Mouse (Mus musculus) splenic B cell, adult 2 months (primary cell): ENCODE results near the gene Espnl.

Experiments
- DNase-seq: peaks from one replicate; pipeline ENCODE4 v3.0.0-alpha.2; 2011; ENCODE audit warnings: low read depth, low spot score
- H3K27me3 ChIP-seq: 2 replicates; pipeline ENCODE4 v1.6.1; 2012; ENCODE audit warnings: mild to moderate bottlenecking, low read length, moderate library complexity, mixed read lengths; ENCODE audit not compliant: control insufficient read depth, poor library complexity, insufficient read depth, severe bottlenecking
- H3K36me3 ChIP-seq: 2 replicates; pipeline ENCODE4 v1.6.1; 2012; ENCODE audit warnings: mild to moderate bottlenecking, low read length, moderate library complexity, mixed read lengths; ENCODE audit not compliant: control insufficient read depth, poor library complexity, insufficient read depth, severe bottlenecking

Gene Espnl

GRCm38 (mm10) chr1:91321760-91322438, at the start of gene Espnl:
TSS of gene Espnl (plus strand) at chr1:91322075.
- no peak for DNase-seq
- Histone ChIP-seq H3K36me3 (no peaks in the 10 kb centered on the region), H3K27me3 (no peaks in the 10 kb centered on the region)

DNA sequence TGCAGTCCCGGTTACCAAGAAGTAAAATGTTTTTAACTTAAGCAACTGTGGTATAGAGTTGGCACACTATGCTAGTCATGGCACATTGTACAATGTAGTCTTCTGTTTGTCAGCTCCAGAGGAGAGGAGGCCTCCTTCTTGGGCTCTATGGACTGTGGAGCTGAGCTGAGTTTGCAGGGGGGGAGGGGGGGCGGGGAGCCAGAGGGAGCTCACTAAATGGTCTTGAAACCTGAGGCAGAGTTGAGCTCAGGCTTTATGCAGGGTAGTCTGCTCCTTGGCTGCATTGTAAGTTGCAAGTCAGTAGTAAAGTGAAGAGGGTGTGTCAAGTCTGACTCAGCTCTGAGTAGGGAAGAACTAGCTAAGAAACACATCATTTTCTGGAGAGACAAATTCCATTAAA, 49.6 kb upstream of the Espnl start:
- Histone ChIP-seq H3K27me3 (no peaks in the 10 kb centered on the region), H3K36me3 (peaks cover 3% of the 10 kb centered on the region; the same call in 1 of the 2 replicates)
- no peak for DNase-seq

DNA sequence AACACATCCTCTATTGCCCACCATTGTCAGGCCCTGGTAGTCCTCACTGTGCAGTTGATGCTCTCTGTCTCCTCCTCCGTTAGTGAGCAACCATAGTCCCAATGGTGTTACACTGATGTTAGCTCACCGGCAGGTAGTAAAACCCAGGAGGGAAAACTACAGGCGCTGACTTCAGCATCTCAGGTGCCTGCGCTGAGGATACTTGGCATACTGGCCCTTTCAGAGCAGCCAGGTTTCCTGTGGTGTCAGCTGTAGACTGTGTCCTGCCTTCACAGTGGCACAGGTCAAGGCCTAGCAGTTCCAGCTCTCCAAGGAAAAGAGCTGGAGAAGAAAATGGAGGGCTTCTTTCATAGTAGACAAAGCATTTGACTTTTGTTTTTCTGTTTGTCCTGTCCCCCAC, 45.3 kb upstream of the Espnl start:
- no peak for DNase-seq
- Histone ChIP-seq H3K27me3 (no peaks in the 10 kb centered on the region), H3K36me3 (peaks cover 3% of the 10 kb centered on the region; the same call in 1 of the 2 replicates)

GRCm38 (mm10) chr1:91277480-91277879, 44.4 kb upstream of the Espnl start:
- DNase-seq: no peak
- peaks cover 3% of the 10 kb centered on the region; the same call in 1 of the 2 replicates for H3K36me3 ChIP-seq
- H3K27me3 ChIP-seq: no peaks in the 10 kb centered on the region

GRCm38 (mm10) chr1:91278410-91279119, 43.3 kb upstream of the Espnl start:
- no peak for DNase-seq
- peaks cover 3% of the 10 kb centered on the region; the same call in 1 of the 2 replicates for H3K36me3 ChIP-seq
- H3K27me3 ChIP-seq: no peaks in the 10 kb centered on the region

DNA sequence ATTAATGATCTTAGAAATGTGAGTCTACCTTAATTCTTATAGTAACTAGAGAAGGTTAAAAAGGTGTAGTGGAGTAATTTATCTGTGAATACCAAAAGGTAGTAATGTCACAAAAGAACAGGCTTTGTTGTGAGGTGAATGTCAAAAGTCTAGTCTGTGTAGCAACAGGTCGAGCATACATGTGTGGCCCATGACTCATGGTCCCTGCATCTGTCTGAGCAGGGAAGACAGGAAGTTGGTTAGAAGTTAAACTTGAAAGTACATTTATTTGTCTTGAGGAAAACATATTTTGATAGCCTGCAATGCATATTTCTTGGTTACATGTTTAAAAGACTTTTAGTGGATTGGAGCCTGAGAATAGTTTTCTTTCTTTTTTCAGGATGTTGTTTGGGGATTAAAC, 42.7 kb upstream of the Espnl start:
- Histone ChIP-seq H3K36me3 (peaks cover 3% of the 10 kb centered on the region; the same call in 1 of the 2 replicates), H3K27me3 (no peaks in the 10 kb centered on the region)
- DNase-seq: no peak

- H3K27me3 ChIP-seq: no peaks in the 10 kb centered on the region
- DNase-seq: peak; percentile 22
- peaks cover 3% of the 10 kb centered on the region for H3K36me3 ChIP-seq
Measured at GRCm38 (mm10) chr1:91282582-91282981, 39.3 kb upstream of the Espnl start.

GRCm38 (mm10) chr1:91289375-91289774, 32.5 kb upstream of the Espnl start:
- Histone ChIP-seq H3K27me3 (no peaks in the 10 kb centered on the region), H3K36me3 (peaks cover 6% of the 10 kb centered on the region)
- no peak for DNase-seq

DNA sequence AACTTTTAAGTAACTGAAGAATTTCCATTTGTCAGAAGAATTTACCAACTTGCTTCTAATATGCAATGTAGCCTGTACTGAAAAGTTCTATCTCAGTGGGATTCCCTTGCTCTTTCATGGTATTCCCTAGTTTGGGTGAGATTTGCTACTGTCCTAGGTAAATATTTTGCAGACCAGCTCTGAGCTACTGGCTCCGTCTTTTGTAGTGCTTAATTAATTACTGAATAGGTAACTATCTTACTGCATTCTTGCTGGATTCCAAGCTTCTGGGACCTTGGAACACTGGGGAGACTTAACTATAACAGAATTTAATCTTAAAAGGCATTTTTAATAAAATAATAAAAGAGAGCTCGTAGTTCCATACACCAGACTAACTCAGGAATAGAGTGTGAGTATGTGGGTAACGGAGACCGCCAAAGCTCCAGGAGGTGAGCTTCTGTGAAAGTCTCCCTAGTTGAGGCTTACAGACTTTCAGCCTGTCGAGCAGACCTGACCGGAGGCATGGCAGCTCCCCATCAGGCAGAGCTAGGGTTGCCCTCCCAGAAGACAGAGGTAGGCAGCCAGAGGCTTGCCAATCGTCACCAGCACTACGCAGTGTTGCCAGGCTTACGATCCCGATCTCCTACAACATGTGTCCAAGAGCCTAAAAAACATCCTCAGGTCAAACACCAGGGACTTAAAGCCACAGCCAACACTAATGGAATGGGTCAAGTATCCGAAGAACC, 29.6 kb upstream of the Espnl start:
- no peak for DNase-seq
- H3K36me3 ChIP-seq: 0 out of 2 replicates have a peak, but pooled peaks cover 3% of the 10 kb centered on the region

DNA sequence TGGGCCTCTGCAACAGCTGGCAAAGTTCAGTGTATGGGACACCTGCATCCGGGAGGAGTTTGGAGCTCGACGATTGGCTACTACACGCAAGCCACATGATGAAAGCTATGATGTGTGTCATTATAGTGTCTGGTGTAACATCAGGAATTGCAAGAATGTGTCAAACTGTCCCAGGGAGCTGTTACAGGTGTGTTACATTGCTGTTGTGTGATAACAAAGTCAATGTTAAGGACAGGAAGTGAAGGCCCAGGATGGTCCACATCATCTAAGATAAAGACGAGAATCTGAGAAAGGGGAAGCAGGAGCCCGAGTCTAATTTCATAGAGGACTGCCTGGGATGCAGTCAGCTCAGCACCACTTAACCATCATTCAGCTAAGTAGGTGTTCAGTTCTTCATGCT, 26.3 kb upstream of the Espnl start:
- DNase-seq: no peak
- Histone ChIP-seq H3K36me3 (no peaks in the 10 kb centered on the region), H3K27me3 (no peaks in the 10 kb centered on the region)

More for the DNA sequence above, 29.6 kb upstream of the Espnl start:
- no peaks in the 10 kb centered on the region for H3K27me3 ChIP-seq

GRCm38 (mm10) chr1:91297799-91298744, 23.8 kb upstream of the Espnl start, which contains the start of gene Scly:
TSS of gene Scly (plus strand) at chr1:91298338.
- peak; percentile 94 for DNase-seq
- Histone ChIP-seq H3K36me3 (0 out of 2 replicates have a peak, but pooled peaks cover 1% of the 10 kb centered on the region), H3K27me3 (no peaks in the 10 kb centered on the region)

DNA sequence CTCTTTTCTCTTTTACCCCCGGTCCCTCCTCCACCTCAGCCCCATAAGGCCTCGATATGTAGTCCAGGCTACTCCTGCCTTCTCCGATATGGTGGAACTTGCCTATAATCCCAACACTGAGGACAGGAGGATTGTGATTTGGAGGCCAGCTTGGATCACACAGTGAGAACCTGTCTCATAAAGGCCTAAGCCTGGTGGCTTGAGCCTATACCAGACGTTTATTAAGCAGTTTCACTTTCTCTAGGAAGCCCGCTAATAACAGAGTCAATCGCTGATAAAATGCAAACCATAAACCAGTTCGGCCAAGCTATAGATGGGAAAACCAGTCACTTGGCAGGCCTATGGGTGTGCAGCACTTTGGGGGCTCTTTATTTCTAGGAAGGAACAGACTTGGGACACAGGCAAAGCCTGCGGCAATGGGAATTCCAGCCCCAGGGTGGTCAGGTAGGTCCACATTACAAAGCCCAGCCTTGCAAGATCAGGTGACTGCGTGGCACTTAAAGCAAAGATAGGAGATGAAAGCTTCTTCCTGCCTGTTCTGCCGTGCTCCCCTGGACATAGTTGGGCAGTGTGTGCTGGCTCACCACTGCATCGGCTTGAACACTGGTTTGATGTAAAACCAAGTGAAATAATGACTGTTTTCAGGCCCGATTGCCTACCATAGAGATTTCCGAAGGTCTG, 22.7 kb upstream of the Espnl start:
- Histone ChIP-seq H3K36me3 (peaks cover 4% of the 10 kb centered on the region; the same call in 1 of the 2 replicates), H3K27me3 (no peaks in the 10 kb centered on the region; the same call in 1 of the 2 replicates)
- DNase-seq: peak; percentile 15

DNA sequence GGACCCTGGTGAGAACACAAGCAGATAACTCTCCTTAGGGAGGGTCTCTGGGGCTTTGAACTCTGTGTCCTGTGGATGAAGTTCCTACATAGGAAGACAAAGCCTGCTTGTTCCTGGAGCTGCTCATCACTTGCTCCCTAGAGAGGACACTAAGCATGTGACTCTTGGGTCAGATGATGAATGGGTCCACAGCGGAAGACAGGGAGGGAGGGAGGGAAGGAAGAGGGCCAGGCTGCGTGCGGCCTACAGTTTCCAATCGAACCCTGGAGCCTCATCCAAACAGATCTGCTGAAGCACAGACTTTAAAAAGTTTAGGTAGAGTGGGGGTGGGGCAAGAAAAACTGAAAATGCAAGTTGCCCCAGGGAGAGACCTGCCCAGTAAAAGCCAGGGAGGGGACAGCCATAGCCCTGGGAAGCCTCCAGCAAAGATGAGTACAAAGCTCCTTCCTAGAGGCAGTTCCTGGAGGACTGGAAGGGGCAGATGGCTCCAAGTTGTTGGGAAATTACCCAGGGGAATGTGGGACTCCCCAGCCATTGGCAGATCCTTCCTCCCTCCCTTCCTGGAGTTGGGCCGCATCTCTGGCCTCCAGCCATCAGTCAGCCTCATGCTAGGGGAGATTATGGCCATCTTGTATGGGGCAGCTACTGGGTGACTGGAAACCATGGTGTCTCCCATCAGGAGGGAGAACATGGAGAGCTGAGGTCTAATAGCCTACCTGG, 22.0 kb upstream of the Espnl start:
- no peak for DNase-seq
- H3K36me3 ChIP-seq: peaks cover 4% of the 10 kb centered on the region; the same call in 1 of the 2 replicates
- no peaks in the 10 kb centered on the region; the same call in 1 of the 2 replicates for H3K27me3 ChIP-seq
